In the genomic region with DNA sequence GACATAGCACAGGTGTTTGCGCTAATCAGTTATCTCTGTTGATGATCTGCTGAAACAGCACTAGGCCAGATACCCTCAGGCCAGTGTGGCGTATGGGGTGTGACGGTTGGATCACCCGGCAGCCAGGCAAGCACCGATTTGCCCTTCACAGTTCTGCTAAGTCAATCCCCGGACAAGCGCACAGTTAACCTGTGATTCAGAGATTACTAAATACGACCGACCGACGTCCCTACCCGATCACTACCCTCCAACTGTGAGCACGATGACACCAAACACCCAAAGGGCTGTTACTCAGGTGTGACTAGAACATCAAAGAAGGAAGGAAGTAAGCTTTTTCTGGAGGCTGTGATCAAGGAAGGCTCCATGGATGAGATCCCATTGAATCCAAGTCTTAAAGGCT, we compare ENCODE assay signal across 12 mouse cellular contexts. TPM values are rescaled to one million over a fixed set of nuclear protein-coding genes. Genes with fewer than 3 reads are reported as not detected.
DNase-seq lines count a peak whose midpoint lies in the region; ATAC-seq and TF ChIP-seq lines count a peak whose summit lies in the region.
"Had no signal": no experiment of that assay in that cellular context is flagged by ENCODE, and none has a peak within 500 bp of the region (broad histone marks: within the 10 kb centered on the region; RNA-seq: fewer than 3 reads in every experiment).

No protein-coding gene starts in this region.

- H3K27me3 ChIP-seq in hindbrain, embryonic 10.5 days (ENCODE audit: insufficient read depth, poor library complexity, severe bottlenecking), result no peaks in the 10 kb centered on the region
- H3K27me3 ChIP-seq in hindbrain, embryonic 14.5 days (ENCODE audit: control insufficient read depth, insufficient read depth, low read length), result no peaks in the 10 kb centered on the region
- H3K27me3 ChIP-seq in intestine, postnatal 0 days (replicated peaks; ENCODE audit: control insufficient read depth, insufficient read depth, low read length), result no peaks in the 10 kb centered on the region

- H3K4me3 ChIP-seq in hindbrain, embryonic 10.5 days, result peak overlapping the region; percentile 30; the same call in 1 of the 2 replicates
- H3K4me3 ChIP-seq in hindbrain, embryonic 14.5 days (replicated peaks; ENCODE audit: low read length), result no peak overlapping the region
- no peak overlapping the region for H3K4me3 ChIP-seq in intestine, postnatal 0 days (ENCODE audit: low read depth, low read length)
- H3K4me3 ChIP-seq: gastrocnemius, adult 2 months had no signal

- no peak overlapping the region for H3K4me2 ChIP-seq in hindbrain, embryonic 14.5 days (replicated peaks)
- H3K4me2 ChIP-seq in intestine, postnatal 0 days (replicated peaks; ENCODE audit: low read depth), result 0 out of 2 replicates have a peak overlapping the region, but pooled peaks have one; percentile 6
- H3K4me2 ChIP-seq: lung, embryonic 14.5 days had no signal

- peak overlapping the region; percentile 89 for H3K27ac ChIP-seq in hindbrain, embryonic 10.5 days
- no peak overlapping the region for H3K27ac ChIP-seq in hindbrain, embryonic 14.5 days
- no peak overlapping the region for H3K27ac ChIP-seq in intestine, postnatal 0 days (ENCODE audit: low read depth, low read length)
- H3K27ac ChIP-seq: gastrocnemius, adult 2 months had no signal

- no peak for TF ChIP-seq CTCF in intestine, postnatal 0 days (IDR thresholded peaks at IDR 0.05; ENCODE audit: low read depth)

- 82% methylated on average over 13 of the region's 13 CpGs for WGBS in hindbrain, embryonic 10.5 days
- 71% methylated on average over 13 of the region's 13 CpGs for WGBS in hindbrain, embryonic 14.5 days
- 55% methylated on average over 13 of the region's 13 CpGs for WGBS in intestine, postnatal 0 days

- no peak overlapping the region for H3K9ac ChIP-seq in hindbrain, embryonic 14.5 days
- no peak overlapping the region for H3K9ac ChIP-seq in intestine, postnatal 0 days (ENCODE audit: low read depth, low read length)
- H3K9ac ChIP-seq: lung, embryonic 14.5 days had no signal

- H3K4me1 ChIP-seq in hindbrain, embryonic 10.5 days (replicated peaks), result peaks cover 100% of the 10 kb centered on the region
- peaks cover 69% of the 10 kb centered on the region for H3K4me1 ChIP-seq in hindbrain, embryonic 14.5 days (replicated peaks; ENCODE audit: control insufficient read depth, insufficient read depth, low read length)
- peaks cover 48% of the 10 kb centered on the region for H3K4me1 ChIP-seq in intestine, postnatal 0 days (replicated peaks; ENCODE audit: control insufficient read depth, insufficient read depth, low read length)

- no peak for ATAC-seq in hindbrain, embryonic 14.5 days (ENCODE audit: low FRiP score)
- ATAC-seq in intestine, postnatal 0 days, result no peak
- no peak for ATAC-seq in megakaryocyte, adult 5-6 weeks (ENCODE audit: poor library complexity, severe bottlenecking)
- ATAC-seq in megakaryocyte progenitor cell, adult 5-6 weeks (replicated peaks; ENCODE audit: poor library complexity), result no peak

- H3K36me3 ChIP-seq in hindbrain, embryonic 10.5 days, result peaks cover 27% of the 10 kb centered on the region
- H3K36me3 ChIP-seq in hindbrain, embryonic 14.5 days (replicated peaks; ENCODE audit: control insufficient read depth, insufficient read depth), result no peaks in the 10 kb centered on the region
- H3K36me3 ChIP-seq in intestine, postnatal 0 days (ENCODE audit: control insufficient read depth, insufficient read depth), result peaks cover 10% of the 10 kb centered on the region; the same call in 1 of the 2 replicates

- no peak for DNase-seq in hindbrain, embryonic 10.5 days (ENCODE audit: low spot score)
- DNase-seq in hindbrain, embryonic 14.5 days (ENCODE audit: low spot score), result no peak
- DNase-seq in urinary bladder, postnatal 14 days (ENCODE audit: low spot score), result peak; percentile 45
- DNase-seq in urinary bladder, postnatal 4 days (ENCODE audit: low spot score in 2 of 2), result no peak
- DNase-seq in right cerebral cortex, postnatal 10 days (ENCODE audit: low spot score in 2 of 2), result no peak
- DNase-seq: gastrocnemius, adult 2 months; kidney, adult 9 months; lung, embryonic 14.5 days; thymus, postnatal 36 days had no signal

- H3K9me3 ChIP-seq in hindbrain, embryonic 10.5 days, result no peaks in the 10 kb centered on the region
- H3K9me3 ChIP-seq in hindbrain, embryonic 14.5 days (ENCODE audit: control insufficient read depth, low read length), result no peaks in the 10 kb centered on the region
- no peaks in the 10 kb centered on the region for H3K9me3 ChIP-seq in intestine, postnatal 0 days (ENCODE audit: control insufficient read depth)

RNA-seq across cellular contexts. Expression of gene Cotl1, which starts 10.9 kb away (rescaled TPM):
- polyA plus RNA-seq in hindbrain, embryonic 10.5 days (2016; fragmentation: Nextera tagmentation; extraction: Ambion mirVana), result 273 and 545 TPM in 2 replicates
- polyA plus RNA-seq in hindbrain, embryonic 14.5 days (2014; fragmentation: Nextera tagmentation; extraction: Ambion mirVana), result 238 and 309 TPM in 2 replicates
- 166 and 169 TPM in 2 replicates for polyA plus RNA-seq in intestine, postnatal 0 days (2015; fragmentation: Nextera tagmentation; extraction: Ambion mirVana)
- 526 and 619 TPM in 2 replicates for total RNA-seq in megakaryocyte, adult 5-6 weeks (2015)
- total RNA-seq in megakaryocyte, adult 5-6 weeks (2017), result 490 and 532 TPM in 2 replicates
- 88.7 and 123 TPM in 2 replicates for total RNA-seq in megakaryocyte progenitor cell, adult 5-6 weeks (2015)
- total RNA-seq in megakaryocyte progenitor cell, adult 5-6 weeks (2017), result 101 and 127 TPM in 2 replicates

RNA-seq across cellular contexts. Expression of gene Klhl36, which starts 32.6 kb away (rescaled TPM):
- polyA plus RNA-seq in hindbrain, embryonic 10.5 days (2016; fragmentation: Nextera tagmentation; extraction: Ambion mirVana), result 10.7 and 11.9 TPM in 2 replicates
- 15.1 and 19.1 TPM in 2 replicates for polyA plus RNA-seq in hindbrain, embryonic 14.5 days (2014; fragmentation: Nextera tagmentation; extraction: Ambion mirVana)
- polyA plus RNA-seq in intestine, postnatal 0 days (2015; fragmentation: Nextera tagmentation; extraction: Ambion mirVana), result 7.3 and 7.4 TPM in 2 replicates
- 2.7 and 5.5 TPM in 2 replicates for total RNA-seq in megakaryocyte, adult 5-6 weeks (2015)
- total RNA-seq in megakaryocyte, adult 5-6 weeks (2017), result 8.5 and 9.2 TPM in 2 replicates
- total RNA-seq in megakaryocyte progenitor cell, adult 5-6 weeks (2015), result 1.2 and 2.2 TPM in 2 replicates
- 3.3 and 8.0 TPM in 2 replicates for total RNA-seq in megakaryocyte progenitor cell, adult 5-6 weeks (2017)

RNA-seq across cellular contexts. Expression of gene Tldc1, which starts 51.2 kb away (rescaled TPM):
- polyA plus RNA-seq in hindbrain, embryonic 10.5 days (2016; fragmentation: Nextera tagmentation; extraction: Ambion mirVana), result 12.6 and 15.3 TPM in 2 replicates
- polyA plus RNA-seq in hindbrain, embryonic 14.5 days (2014; fragmentation: Nextera tagmentation; extraction: Ambion mirVana), result 6.5 and 7.4 TPM in 2 replicates
- 7.7 and 8.4 TPM in 2 replicates for polyA plus RNA-seq in intestine, postnatal 0 days (2015; fragmentation: Nextera tagmentation; extraction: Ambion mirVana)
- 2.2 and 2.6 TPM in 2 replicates for total RNA-seq in megakaryocyte, adult 5-6 weeks (2015)
- total RNA-seq in megakaryocyte, adult 5-6 weeks (2017), result 2.9 and 4.3 TPM in 2 replicates
- 2.6 TPM in 2 replicates for total RNA-seq in megakaryocyte progenitor cell, adult 5-6 weeks (2015)
- 3.8 and 4.2 TPM in 2 replicates for total RNA-seq in megakaryocyte progenitor cell, adult 5-6 weeks (2017)
